Mouse (Mus musculus) spleen, postnatal 36 days (tissue): ENCODE data around the gene Osbpl5.

Experiments
- DNase-seq, 2 experiments: peaks; one replicate each; pipeline ENCODE4 v3.0.0; 2022; ENCODE audit warnings: low spot score in 2 of 2, mixed read lengths in 1 of 2

Osbpl5 gene

GRCm38 (mm10) chr7:143756125-143757026 is at the start of gene Osbpl5:
Gene Osbpl5 (minus strand): TSS chr7:143756985.
- DNase-seq, result no peak

GRCm38 (mm10) chr7:143805199-143805624 is 48.4 kb upstream of the Osbpl5 start:
- no peak for DNase-seq

- DNase-seq, result no peak
Measured at GRCm38 (mm10) chr7:143801195-143802065, 44.6 kb upstream of the Osbpl5 start.

- DNase-seq, result no peak
Measured at GRCm38 (mm10) chr7:143800770-143801169, 44.0 kb upstream of the Osbpl5 start.

GRCm38 (mm10) chr7:143798783-143799182 is 42.0 kb upstream of the Osbpl5 start:
- DNase-seq, result no peak

GRCm38 (mm10) chr7:143793121-143793520 is 36.3 kb upstream of the Osbpl5 start:
- peak; percentile 73 to 76 for DNase-seq

GRCm38 (mm10) chr7:143792336-143792985 is 35.7 kb upstream of the Osbpl5 start:
- no peak for DNase-seq

GRCm38 (mm10) chr7:143783996-143784829 is 27.4 kb upstream of the Osbpl5 start, which contains the start of gene Mrgpre:
Gene Mrgpre (minus strand): TSS chr7:143784500.
- peak; percentile 69 to 75 for DNase-seq

- DNase-seq, result no peak
Measured at GRCm38 (mm10) chr7:143783378-143783995, 26.7 kb upstream of the Osbpl5 start.

- no peak for DNase-seq
Measured at GRCm38 (mm10) chr7:143777375-143777774, 20.6 kb upstream of the Osbpl5 start.

GRCm38 (mm10) chr7:143776137-143776536 is 19.4 kb upstream of the Osbpl5 start:
- no peak for DNase-seq

- no peak for DNase-seq
Measured at GRCm38 (mm10) chr7:143769461-143769860, 12.7 kb upstream of the Osbpl5 start.

GRCm38 (mm10) chr7:143768267-143768666 is 11.5 kb upstream of the Osbpl5 start:
- DNase-seq, result no peak

- DNase-seq, result no peak
Measured at GRCm38 (mm10) chr7:143766893-143767292, 10.1 kb upstream of the Osbpl5 start, which contains the start of gene Mrgprg. Gene Mrgprg (minus strand): TSS chr7:143766993.

GRCm38 (mm10) chr7:143764876-143765530 is 8.2 kb upstream of the Osbpl5 start:
- DNase-seq, result no peak

GRCm38 (mm10) chr7:143763794-143764193 is 7.0 kb upstream of the Osbpl5 start:
- no peak for DNase-seq

GRCm38 (mm10) chr7:143758956-143759355 is 2.2 kb upstream of the Osbpl5 start:
- DNase-seq, result no peak

GRCm38 (mm10) chr7:143757696-143758095 is 911 bp upstream of the Osbpl5 start:
- DNase-seq, result no peak

- DNase-seq, result peak; percentile 79 to 84
Measured at GRCm38 (mm10) chr7:143757027-143757390, 224 bp upstream of the Osbpl5 start.
